Mouse (Mus musculus) forebrain, embryonic 10.5 days (tissue): ENCODE results near the gene Dvl2. TPM values are rescaled to one million over a fixed set of nuclear protein-coding genes. Genes with fewer than 3 reads are reported as not detected.

ENCODE experiments used
- DNase-seq: peaks from one replicate; pipeline ENCODE4 v3.0.0-alpha.2; 2017; ENCODE audit warnings: low spot score; ENCODE audit errors: extremely low spot score
- H3K27ac ChIP-seq: fragments of 300-500 bp; sonication (generic); 2 replicates; pipeline ENCODE4 v1.5.1; 2016; ENCODE audit warnings: mild to moderate bottlenecking
- H3K27me3 ChIP-seq: fragments of 300-500 bp; sonication (generic); 2 replicates; pipeline ENCODE4 v1.6.1; 2016; ENCODE audit warnings: mild to moderate bottlenecking; ENCODE audit not compliant: poor library complexity, severe bottlenecking
- H3K36me3 ChIP-seq: fragments of 300-500 bp; sonication (generic); replicated peaks from 2 replicates; pipeline ENCODE4 v1.6.1; 2016; ENCODE audit warnings: mild to moderate bottlenecking, moderate library complexity
- H3K4me1 ChIP-seq: fragments of 300-500 bp; sonication (generic); 2 replicates; pipeline ENCODE4 v1.6.1; 2016
- H3K4me3 ChIP-seq: fragments of 300-500 bp; sonication (generic); 2 replicates; pipeline ENCODE4 v1.5.1; 2016; ENCODE audit warnings: mild to moderate bottlenecking, moderate library complexity
- H3K9me3 ChIP-seq: fragments of 300-500 bp; sonication (generic); 2 replicates; pipeline ENCODE4 v1.6.1; 2016; ENCODE audit warnings: mild to moderate bottlenecking, moderate library complexity
- WGBS: fragments of 180-500 bp; shearing (Covaris S2); methylation state at CpG from one replicate; pipeline ENCODE4 v1.1.7; 2016; 5-methylcytosine and 5-hydroxymethylcytosine counted together
- microRNA counts: library from miRNA; unstranded; fragments of <30 nt; microRNA quantifications from one replicate; lab custom pipeline; 2017
- microRNA-seq: library from miRNA; unstranded; fragments of <30 nt; microRNA quantifications from one replicate; pipeline ENCODE4, GENCODE M21; 2017
- polyA plus RNA-seq: library from polyadenylated mRNA; unstranded; fragments of >200 nt; fragmentation: Nextera tagmentation; extraction: Ambion mirVana; gene quantifications from 2 replicates; pipeline ENCODE4 v1.2.1, GENCODE M21; 2016

Dvl2 gene
- polyA plus RNA-seq, 1 experiment from 2014 or later, result 44.3 TPM

GRCm38 (mm10) chr11:70049366-70049765, 49.0 kb downstream of the Dvl2 start:
- DNase-seq, result no peak
- peaks cover 13% of the 10 kb centered on the region for H3K4me1 ChIP-seq
- H3K27ac ChIP-seq, result no peak overlapping the region
- H3K36me3 ChIP-seq, result peaks cover 12% of the 10 kb centered on the region
- H3K4me3 ChIP-seq, result no peak overlapping the region
- H3K9me3 ChIP-seq, result no peaks in the 10 kb centered on the region
- peaks cover 2% of the 10 kb centered on the region; the same call in 1 of the 2 replicates for H3K27me3 ChIP-seq
- 71% methylated on average over 6 of the region's 6 CpGs for WGBS

DNA sequence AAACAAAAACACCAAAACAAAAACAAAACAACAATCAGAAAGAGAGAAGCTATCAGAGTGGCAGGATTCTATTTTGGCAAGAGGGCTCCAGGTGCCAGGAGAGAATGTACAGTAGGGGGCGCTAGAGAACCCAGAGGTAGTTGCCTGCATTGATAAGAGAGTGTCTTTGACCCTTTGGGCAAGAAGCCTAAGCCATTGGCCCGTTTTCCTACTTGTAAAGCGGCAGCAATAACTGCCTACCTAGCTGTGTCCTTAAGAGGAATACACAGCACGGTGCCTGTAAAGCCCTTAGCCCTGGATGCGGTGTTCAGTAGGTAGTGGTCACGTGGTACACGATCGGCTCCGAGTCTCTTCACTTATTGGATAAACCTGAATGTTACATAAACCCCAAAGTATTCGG, 49.4 kb downstream of the Dvl2 start:
- DNase-seq, result no peak
- H3K9me3 ChIP-seq, result no peaks in the 10 kb centered on the region

DNA sequence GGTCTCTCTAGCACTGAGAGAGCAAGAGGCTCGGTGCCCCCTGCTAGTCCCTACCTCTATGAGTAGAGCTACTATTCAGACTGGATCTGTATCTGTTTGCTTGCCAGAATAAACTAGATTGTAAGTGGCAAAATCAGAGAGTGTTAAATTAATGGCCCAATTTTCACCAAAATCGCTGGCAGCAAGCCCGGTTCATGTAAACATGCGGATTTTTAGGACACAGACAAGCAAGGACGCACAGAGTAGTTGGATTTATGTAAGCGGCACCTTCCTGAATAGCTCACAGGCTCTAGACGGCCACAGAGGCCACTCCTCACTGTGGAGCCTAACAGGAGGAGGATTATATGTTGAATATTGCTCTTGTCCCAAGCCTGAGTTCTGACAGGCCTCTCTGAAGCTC, 52.8 kb downstream of the Dvl2 start:
- no peak for DNase-seq
- Histone ChIP-seq H3K4me3 (no peak overlapping the region), H3K27me3 (peaks cover 18% of the 10 kb centered on the region), H3K36me3 (no peaks in the 10 kb centered on the region), H3K9me3 (no peaks in the 10 kb centered on the region), H3K4me1 (peaks cover 26% of the 10 kb centered on the region), H3K27ac (no peak overlapping the region)
- WGBS, result 87% methylated on average over 7 of the region's 7 CpGs

More for the DNA sequence above, 49.4 kb downstream of the Dvl2 start:
- Histone ChIP-seq H3K27ac (no peak overlapping the region), H3K4me3 (no peak overlapping the region), H3K36me3 (peaks cover 7% of the 10 kb centered on the region), H3K27me3 (peaks cover 5% of the 10 kb centered on the region; the same call in 1 of the 2 replicates), H3K4me1 (peaks cover 10% of the 10 kb centered on the region)
- WGBS, result 65% methylated on average over 10 of the region's 10 CpGs

DNA sequence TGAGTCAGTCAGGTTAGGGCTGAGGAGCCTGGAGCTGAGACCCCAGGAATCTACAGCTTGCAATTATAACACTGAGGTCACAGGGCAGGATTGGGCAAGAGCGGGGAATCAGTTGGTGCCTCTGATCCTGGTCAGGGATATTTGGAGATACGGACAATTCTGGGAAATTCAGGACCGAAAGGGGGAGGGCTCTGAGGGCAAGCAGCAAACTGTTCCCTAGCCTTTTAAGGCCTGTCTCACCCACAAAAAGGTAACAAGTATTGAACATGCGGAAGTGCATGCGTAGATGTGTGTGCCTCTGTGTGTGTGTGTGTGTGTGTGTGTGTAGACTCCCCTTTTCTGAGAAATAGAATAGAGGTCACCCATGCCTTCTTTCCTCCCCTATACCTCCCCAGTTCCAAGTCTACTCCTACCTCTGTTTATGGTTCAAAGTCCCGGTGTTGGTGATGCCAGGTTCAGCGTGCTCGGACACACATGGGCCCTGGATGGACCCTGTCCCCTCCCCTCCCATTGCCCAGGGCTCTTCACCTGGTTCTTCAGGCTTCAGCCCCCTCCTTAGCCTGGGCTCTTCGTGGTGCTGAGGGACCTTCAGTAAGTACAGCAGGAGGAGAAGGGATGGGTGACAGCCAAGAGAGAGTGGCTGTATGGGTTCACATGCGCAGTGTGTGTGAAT, 53.6 kb downstream of the Dvl2 start, which contains the start of gene Asgr1:
Gene Asgr1 (plus strand): TSS at position 188 of the 673 bp plus-strand sequence.
- Histone ChIP-seq H3K4me1 (peaks cover 26% of the 10 kb centered on the region), H3K36me3 (no peaks in the 10 kb centered on the region), H3K9me3 (no peaks in the 10 kb centered on the region), H3K27ac (no peak within 1 kb of the TSS), H3K4me3 (no peak within 1 kb of the TSS), H3K27me3 (peaks cover 18% of the 10 kb centered on the region)
- 83% methylated on average over 10 of the region's 10 CpGs for WGBS
- DNase-seq, result no peak

DNA sequence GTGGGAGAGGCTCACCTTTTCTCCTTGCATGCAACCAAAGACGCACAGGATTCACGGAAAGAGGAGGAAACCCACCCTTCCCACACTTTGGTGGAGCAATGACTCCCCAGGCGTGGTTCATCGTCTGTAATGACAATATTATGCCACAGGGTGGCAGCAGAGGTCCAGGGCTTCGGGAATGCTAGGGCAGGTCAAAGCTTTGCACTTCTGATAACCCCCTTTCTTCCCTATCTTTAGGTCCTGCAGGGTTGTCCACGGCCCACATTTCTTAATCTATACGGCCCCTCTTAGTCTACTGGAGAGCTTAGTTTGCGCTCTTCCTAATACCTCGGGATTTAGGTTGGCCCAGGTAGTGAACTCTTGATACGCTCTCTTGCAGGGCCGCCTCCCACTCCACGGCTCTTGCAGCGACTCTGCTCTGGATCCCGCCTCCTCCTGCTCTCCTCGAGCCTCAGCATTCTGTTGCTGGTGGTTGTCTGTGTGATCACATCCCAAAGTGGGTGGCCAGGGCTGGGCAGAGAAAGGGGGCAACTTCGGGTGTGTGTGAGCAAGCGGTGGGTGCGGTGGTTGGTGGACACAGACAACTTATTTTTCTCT, 55.3 kb downstream of the Dvl2 start:
- peaks cover 18% of the 10 kb centered on the region for H3K27me3 ChIP-seq
- no peaks in the 10 kb centered on the region for H3K36me3 ChIP-seq
- peak overlapping the region; percentile 60 for H3K27ac ChIP-seq
- H3K4me1 ChIP-seq, result peaks cover 26% of the 10 kb centered on the region
- 23% methylated on average over 18 of the region's 18 CpGs for WGBS
- DNase-seq, result peak; percentile 78
- H3K9me3 ChIP-seq, result no peaks in the 10 kb centered on the region
- H3K4me3 ChIP-seq, result peak overlapping the region; percentile 22; the same call in 1 of the 2 replicates

DNA sequence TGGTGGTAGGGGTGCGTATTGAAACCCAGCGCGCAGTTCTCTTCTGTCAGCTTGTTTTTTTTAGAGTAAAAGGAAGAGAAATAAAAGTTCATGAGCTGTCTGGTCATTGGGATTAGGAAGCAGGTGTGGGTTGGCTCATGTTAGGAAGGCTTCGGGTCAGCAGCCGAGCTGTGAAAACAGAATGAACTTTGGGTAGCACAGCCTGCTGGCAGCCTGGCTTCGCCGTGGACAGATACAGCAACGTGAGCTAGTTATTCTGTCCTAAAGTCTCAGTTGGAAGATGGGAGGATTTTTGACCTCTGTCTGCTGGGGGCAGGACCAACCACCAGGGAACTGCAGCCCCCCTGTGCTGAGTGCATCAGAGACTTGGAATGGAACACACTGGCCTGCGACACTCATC, 57.4 kb downstream of the Dvl2 start:
- no peak overlapping the region for H3K27ac ChIP-seq
- DNase-seq, result no peak
- H3K27me3 ChIP-seq, result peaks cover 18% of the 10 kb centered on the region
- no peaks in the 10 kb centered on the region for H3K36me3 ChIP-seq
- 85% methylated on average over 9 of the region's 9 CpGs for WGBS
- no peaks in the 10 kb centered on the region for H3K9me3 ChIP-seq
- H3K4me1 ChIP-seq, result peaks cover 26% of the 10 kb centered on the region
- H3K4me3 ChIP-seq, result no peak overlapping the region

- H3K27ac ChIP-seq, result no peak overlapping the region
- H3K9me3 ChIP-seq, result peaks cover 4% of the 10 kb centered on the region; the same call in 1 of the 2 replicates
- peaks cover 12% of the 10 kb centered on the region for H3K27me3 ChIP-seq
- no peak for DNase-seq
- no peaks in the 10 kb centered on the region for H3K36me3 ChIP-seq
- no peak overlapping the region for H3K4me3 ChIP-seq
- H3K4me1 ChIP-seq, result peaks cover 26% of the 10 kb centered on the region
- WGBS, result 74% methylated on average over 6 of the region's 6 CpGs
Measured at GRCm38 (mm10) chr11:70059930-70060329, 59.5 kb downstream of the Dvl2 start.

MicroRNAs encoded within 50 kb of the gene (microRNA counts, 519-probe panel; counts per million panel counts)
- microRNA mmu-miR-324-3p (lab: Ali Mortazavi, UCI), result 341 counts per million, percentile 65 among the panel's probes with 10 or more counts
- microRNA mmu-miR-324-5p (lab: Ali Mortazavi, UCI), result 3,709 counts per million, percentile 75 among the panel's probes with 10 or more counts

Small RNAs within 50 kb of the gene (microRNA-seq; reads per million reads assigned to microRNA genes)
- not detected for gene Gm44349
- 3,655 reads per million, percentile 87 among the genes with 10 or more reads in this experiment for gene Mir324

Other genes starting within 250 kb of the Dvl2 start
- gene Polr2a, start 242.0 kb upstream of the Dvl2 start, polyA plus RNA-seq, result 32.9 and 34.5 TPM in 2 replicates
- gene Slc35g3, start 238.6 kb upstream of the Dvl2 start, polyA plus RNA-seq, result 0.14 TPM in 1 of 2 replicates, not detected in the other
- 0.46 and 0.77 TPM in 2 replicates for gene Zbtb4, start 234.7 kb upstream of the Dvl2 start, polyA plus RNA-seq
- gene Chrnb1, start 204.7 kb upstream of the Dvl2 start, polyA plus RNA-seq, result 1.0 and 1.5 TPM in 2 replicates
- gene Fgf11, start 198.7 kb upstream of the Dvl2 start, polyA plus RNA-seq, result 0.73 TPM in 2 replicates
- gene Tmem102, start 195.0 kb upstream of the Dvl2 start, polyA plus RNA-seq, result 0.71 and 0.95 TPM in 2 replicates
- gene Gm39566, start 185.3 kb upstream of the Dvl2 start, polyA plus RNA-seq, result not detected in 2 replicates
- gene Spem2, start 182.1 kb upstream of the Dvl2 start, polyA plus RNA-seq, result not detected in 2 replicates
- 0.19 TPM in 1 of 2 replicates, not detected in the other for gene Spem1, start 178.4 kb upstream of the Dvl2 start, polyA plus RNA-seq
- gene Nlgn2, start 162.8 kb upstream of the Dvl2 start, polyA plus RNA-seq, result 4.7 and 5.2 TPM in 2 replicates
- gene Tmem256, start 162.1 kb upstream of the Dvl2 start, polyA plus RNA-seq, result 259 and 290 TPM in 2 replicates
- 67.5 and 67.6 TPM in 2 replicates for gene Plscr3, start 154.2 kb upstream of the Dvl2 start, polyA plus RNA-seq
- 0.79 and 1.9 TPM in 2 replicates for gene Tnk1, start 141.9 kb upstream of the Dvl2 start, polyA plus RNA-seq
- gene Tmem95, start 122.6 kb upstream of the Dvl2 start, polyA plus RNA-seq, result not detected in 2 replicates
- gene Kctd11, start 119.2 kb upstream of the Dvl2 start, polyA plus RNA-seq, result 4.8 and 6.7 TPM in 2 replicates
- 0.84 and 1.3 TPM in 2 replicates for gene Acap1, start 105.1 kb upstream of the Dvl2 start, polyA plus RNA-seq
- gene 2810408A11Rik, start 99.6 kb upstream of the Dvl2 start, polyA plus RNA-seq, result 11.9 and 12.2 TPM in 2 replicates
- gene Neurl4, start 99.5 kb upstream of the Dvl2 start, polyA plus RNA-seq, result 14.3 and 14.8 TPM in 2 replicates
- gene Gps2, start 86.7 kb upstream of the Dvl2 start, polyA plus RNA-seq, result 92.4 and 97.3 TPM in 2 replicates
- gene Eif5a, start 78.6 kb upstream of the Dvl2 start, polyA plus RNA-seq, result 2,970 and 2,997 TPM in 2 replicates
- 5.7 and 6.4 TPM in 2 replicates for gene Ybx2, start 64.8 kb upstream of the Dvl2 start, polyA plus RNA-seq
- 14.2 and 15.7 TPM in 2 replicates for gene Slc2a4, start 52.4 kb upstream of the Dvl2 start, polyA plus RNA-seq
- gene Cldn7, start 35.8 kb upstream of the Dvl2 start, polyA plus RNA-seq, result 19.7 and 21.9 TPM in 2 replicates
- gene Ctdnep1, start 19.4 kb upstream of the Dvl2 start, polyA plus RNA-seq, result 21.5 and 23.4 TPM in 2 replicates
- 159 TPM in 2 replicates for gene Elp5, start 18.1 kb upstream of the Dvl2 start, polyA plus RNA-seq
- gene Gabarap, start 9.5 kb upstream of the Dvl2 start, polyA plus RNA-seq, result 318 and 331 TPM in 2 replicates
- 94.5 and 96.2 TPM in 2 replicates for gene Phf23, start 4.8 kb upstream of the Dvl2 start, polyA plus RNA-seq
- 41.0 and 44.1 TPM in 2 replicates for gene Acadvl, start 14.8 kb downstream of the Dvl2 start, polyA plus RNA-seq
- 13.8 and 15.5 TPM in 2 replicates for gene Dlg4, start 16.3 kb downstream of the Dvl2 start, polyA plus RNA-seq
- gene Asgr1, start 53.5 kb downstream of the Dvl2 start, polyA plus RNA-seq, result 0.71 and 1.2 TPM in 2 replicates
- not detected in 2 replicates for gene Asgr2, start 92.0 kb downstream of the Dvl2 start, polyA plus RNA-seq
- not detected in 2 replicates for gene Mgl2, start 129.7 kb downstream of the Dvl2 start, polyA plus RNA-seq
- not detected in 2 replicates for gene Clec10a, start 155.6 kb downstream of the Dvl2 start, polyA plus RNA-seq
- gene Slc16a11, start 212.2 kb downstream of the Dvl2 start, polyA plus RNA-seq, result 0.79 and 1.2 TPM in 2 replicates
- gene Slc16a13, start 220.5 kb downstream of the Dvl2 start, polyA plus RNA-seq, result 14.6 and 16.1 TPM in 2 replicates
- 4.5 and 4.7 TPM in 2 replicates for gene Bcl6b, start 229.2 kb downstream of the Dvl2 start, polyA plus RNA-seq
- gene 0610010K14Rik, start 237.3 kb downstream of the Dvl2 start, polyA plus RNA-seq, result 227 TPM in 2 replicates
- gene Gm21988, start 239.2 kb downstream of the Dvl2 start, polyA plus RNA-seq, result 7.9 and 10.1 TPM in 2 replicates
- gene Rnasek, start 239.2 kb downstream of the Dvl2 start, polyA plus RNA-seq, result 83.9 and 92.7 TPM in 2 replicates